Mouse (Mus musculus) kidney, postnatal 4 days (tissue): Measurements from ENCODE around the gene Ndufa6.

Experiments
- DNase-seq, 2 experiments: peaks; one replicate each; pipeline ENCODE4 v3.0.0; 2021; ENCODE audit warnings: mixed read lengths in 2 of 2

Gene Ndufa6

GRCm38 (mm10) chr15:82340414-82341035, 13.6 kb downstream of the Ndufa6 start:
- peak in 1 of 2 experiments; percentile 48 for DNase-seq

- no peak for DNase-seq
Measured at GRCm38 (mm10) chr15:82339634-82340254, 14.4 kb downstream of the Ndufa6 start.

- DNase-seq, result no peak
Measured at GRCm38 (mm10) chr15:82339150-82339549, 15.0 kb downstream of the Ndufa6 start.

- DNase-seq, result peak; percentile 98
Measured at GRCm38 (mm10) chr15:82338593-82339112, 15.5 kb downstream of the Ndufa6 start, which contains the start of the genes Naga, Pheta2 and Smdt1. TSS of gene Naga (minus strand) at chr15:82338925. TSS of gene Pheta2 (plus strand) at chr15:82338942. TSS of gene Smdt1 (plus strand) at chr15:82338959.

- DNase-seq, result no peak
Measured at GRCm38 (mm10) chr15:82337875-82338274, 16.2 kb downstream of the Ndufa6 start.

- DNase-seq, result no peak
Measured at GRCm38 (mm10) chr15:82336629-82337028, 17.5 kb downstream of the Ndufa6 start.

- DNase-seq, result no peak
Measured at GRCm38 (mm10) chr15:82335194-82335593, 18.9 kb downstream of the Ndufa6 start.

- no peak for DNase-seq
Measured at GRCm38 (mm10) chr15:82325382-82325781, 28.7 kb downstream of the Ndufa6 start.

- DNase-seq, result no peak
Measured at GRCm38 (mm10) chr15:82322195-82322594, 31.9 kb downstream of the Ndufa6 start.

GRCm38 (mm10) chr15:82319613-82320012, 34.5 kb downstream of the Ndufa6 start:
- no peak for DNase-seq

- no peak for DNase-seq
Measured at GRCm38 (mm10) chr15:82317839-82318238, 36.3 kb downstream of the Ndufa6 start.

- DNase-seq, result no peak
Measured at GRCm38 (mm10) chr15:82308416-82308815, 45.7 kb downstream of the Ndufa6 start.

GRCm38 (mm10) chr15:82307107-82307506, 47.0 kb downstream of the Ndufa6 start:
- no peak for DNase-seq
